In the genomic region with DNA sequence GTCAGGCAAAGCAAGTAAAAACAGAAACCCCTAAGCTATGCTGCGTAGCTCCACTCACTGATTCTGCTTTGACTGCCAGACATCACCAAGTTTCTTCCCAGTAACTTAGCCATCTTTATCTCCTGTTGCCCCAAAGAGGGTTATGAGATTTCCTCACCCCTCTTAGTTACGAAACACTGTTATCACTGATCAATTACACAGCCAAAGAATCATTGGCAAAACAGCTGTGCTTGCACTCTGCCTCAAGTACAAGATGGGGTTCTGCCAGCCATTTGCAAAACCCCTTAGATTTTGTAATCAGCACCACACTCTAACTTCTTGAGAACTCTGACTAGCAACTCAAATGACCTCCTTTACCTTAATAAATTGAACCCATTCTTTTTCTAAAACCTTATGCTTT, we compare ENCODE assay signal across 29 mouse cellular contexts. TPM values are rescaled to one million over a fixed set of nuclear protein-coding genes. Genes with fewer than 3 reads are reported as not detected.
DNase-seq lines count a peak whose midpoint lies in the region; ATAC-seq and TF ChIP-seq lines count a peak whose summit lies in the region.
"Had no signal": no experiment of that assay in that cellular context is flagged by ENCODE, and none has a peak within 500 bp of the region (broad histone marks: within the 10 kb centered on the region; RNA-seq: fewer than 3 reads in every experiment).

No protein-coding gene starts in this region.

- no peak overlapping the region for H3K4me3 ChIP-seq in liver, postnatal 0 days (ENCODE audit: low read depth, low read length)
- H3K4me3 ChIP-seq in liver, embryonic 11.5 days (ENCODE audit: low read depth, low read length): no peak overlapping the region
- no peak overlapping the region for H3K4me3 ChIP-seq in forebrain, embryonic 16.5 days (replicated peaks; ENCODE audit: low read length)
- H3K4me3 ChIP-seq: embryonic facial prominence, embryonic 10.5 days; embryonic facial prominence, embryonic 13.5 days; erythroblast, embryonic 14.5 days; forebrain, embryonic 10.5 days; forebrain, embryonic 13.5 days; gastrocnemius, adult 2 months; heart, embryonic 13.5 days had no signal

- no peak for TF ChIP-seq CTCF in liver, postnatal 0 days (IDR thresholded peaks at IDR 0.05; ENCODE audit: low read depth)

- H3K36me3 ChIP-seq in liver, postnatal 0 days (replicated peaks; ENCODE audit: insufficient read depth, low read length): peaks cover 37% of the 10 kb centered on the region
- peaks cover 12% of the 10 kb centered on the region for H3K36me3 ChIP-seq in liver, embryonic 11.5 days (ENCODE audit: control insufficient read depth, insufficient read depth, low read length)
- H3K36me3 ChIP-seq in forebrain, embryonic 16.5 days (ENCODE audit: control insufficient read depth, insufficient read depth): peaks cover 10% of the 10 kb centered on the region

- 0 out of 2 replicates have a peak overlapping the region, but pooled peaks have one; percentile 12 for H3K27ac ChIP-seq in liver, postnatal 0 days (ENCODE audit: low read depth)
- H3K27ac ChIP-seq in liver, embryonic 11.5 days (ENCODE audit: low read depth, low read length): no peak overlapping the region
- no peak overlapping the region for H3K27ac ChIP-seq in forebrain, embryonic 16.5 days (ENCODE audit: low read length)
- H3K27ac ChIP-seq: embryonic facial prominence, embryonic 10.5 days; embryonic facial prominence, embryonic 13.5 days; forebrain, embryonic 10.5 days; forebrain, embryonic 13.5 days; gastrocnemius, adult 2 months; heart, embryonic 13.5 days; hindbrain, embryonic 14.5 days; hindbrain, postnatal 0 days had no signal

- H3K4me1 ChIP-seq in liver, postnatal 0 days (ENCODE audit: insufficient read depth): peaks cover 2% of the 10 kb centered on the region; the same call in 1 of the 2 replicates
- H3K4me1 ChIP-seq in liver, embryonic 11.5 days (replicated peaks; ENCODE audit: control insufficient read depth, insufficient read depth, low read length): no peaks in the 10 kb centered on the region
- peaks cover 3% of the 10 kb centered on the region for H3K4me1 ChIP-seq in forebrain, embryonic 16.5 days (replicated peaks; ENCODE audit: control insufficient read depth, insufficient read depth, low read length)
- H3K4me1 ChIP-seq: embryonic facial prominence, embryonic 10.5 days; forebrain, embryonic 10.5 days had no signal

- intact Hi-C loops in gastrocnemius, postnatal 14 days (cut with DNase I; ENCODE audit: low total_unique reads): no loop called here

- no peaks in the 10 kb centered on the region for H3K9me3 ChIP-seq in liver, postnatal 0 days (ENCODE audit: low read length)
- no peaks in the 10 kb centered on the region for H3K9me3 ChIP-seq in liver, embryonic 11.5 days (ENCODE audit: control insufficient read depth, low read length)
- no peaks in the 10 kb centered on the region for H3K9me3 ChIP-seq in forebrain, embryonic 16.5 days (ENCODE audit: control insufficient read depth, low read length)
- H3K9me3 ChIP-seq: embryonic facial prominence, embryonic 10.5 days; embryonic facial prominence, embryonic 13.5 days; forebrain, embryonic 10.5 days; forebrain, embryonic 13.5 days; heart, embryonic 13.5 days had no signal

- no peak for TF ChIP-seq EP300 in liver, postnatal 0 days (IDR thresholded peaks at IDR 0.05; ENCODE audit: low read depth)

- no peak for DNase-seq in liver, postnatal 0 days
- DNase-seq in liver, embryonic 11.5 days (ENCODE audit: low spot score): no peak
- DNase-seq in 416B (ENCODE audit: low read depth) (peak; percentile 26), adipocyte (ENCODE audit: low spot score) (peak; percentile 24)
- no peak for DNase-seq in gastrocnemius, postnatal 14 days
- no peak for DNase-seq in testis, postnatal 10 days (ENCODE audit: low spot score)
- DNase-seq: adrenal gland, postnatal 14 days; cerebellum, adult 11-12 months; cerebellum, adult 8-10 months; cerebellum, postnatal 10 days; cerebellum, postnatal 36 days; embryo, embryonic 11 days; forebrain, postnatal 0 days; gastrocnemius, adult 2 months; gastrocnemius, postnatal 25 days; heart, postnatal 14 days; heart, postnatal 4 days had no signal

- H3K27me3 ChIP-seq in liver, postnatal 0 days (ENCODE audit: insufficient read depth, low read length): no peaks in the 10 kb centered on the region
- no peaks in the 10 kb centered on the region for H3K27me3 ChIP-seq in liver, embryonic 11.5 days (replicated peaks; ENCODE audit: control insufficient read depth, insufficient read depth, low read length)
- H3K27me3 ChIP-seq in forebrain, embryonic 16.5 days (replicated peaks; ENCODE audit: control insufficient read depth, insufficient read depth, low read length): no peaks in the 10 kb centered on the region
- H3K27me3 ChIP-seq: embryonic facial prominence, embryonic 13.5 days; forebrain, embryonic 13.5 days; heart, embryonic 13.5 days had no signal

- H3K9ac ChIP-seq in liver, postnatal 0 days (replicated peaks): no peak overlapping the region
- no peak overlapping the region for H3K9ac ChIP-seq in liver, embryonic 11.5 days (ENCODE audit: low read depth, low read length)
- H3K9ac ChIP-seq in forebrain, embryonic 16.5 days (replicated peaks; ENCODE audit: low read depth, low read length): no peak overlapping the region
- H3K9ac ChIP-seq: embryonic facial prominence, embryonic 13.5 days; forebrain, embryonic 13.5 days; forebrain, postnatal 0 days; heart, embryonic 13.5 days; hindbrain, embryonic 14.5 days had no signal

- WGBS in liver, postnatal 0 days (ENCODE audit: insufficient replicate concordance): 66% methylated on average over 2 of the region's 2 CpGs
- WGBS in liver, embryonic 11.5 days: 79% methylated on average over 2 of the region's 2 CpGs
- WGBS in forebrain, embryonic 16.5 days: 94% methylated on average over 2 of the region's 2 CpGs

- no peak overlapping the region for H3K4me2 ChIP-seq in liver, postnatal 0 days (ENCODE audit: low read depth, low read length)
- H3K4me2 ChIP-seq in liver, embryonic 11.5 days: no peak overlapping the region
- no peak overlapping the region for H3K4me2 ChIP-seq in forebrain, embryonic 16.5 days (ENCODE audit: low read length)
- H3K4me2 ChIP-seq: embryonic facial prominence, embryonic 13.5 days; forebrain, embryonic 13.5 days; heart, embryonic 13.5 days; hindbrain, embryonic 14.5 days had no signal

- no peak for ATAC-seq in liver, postnatal 0 days
- ATAC-seq in liver, embryonic 11.5 days (replicated peaks; ENCODE audit: low FRiP score): no peak
- peak; percentile 69 for ATAC-seq in granulocyte monocyte progenitor cell, adult 5-6 weeks (replicated peaks; ENCODE audit: poor library complexity, severe bottlenecking)
- ATAC-seq in forebrain, embryonic 16.5 days: no peak
- ATAC-seq: activated CD4-positive, CD25-positive, alpha-beta regulatory T cell, adult 4 months; forebrain, embryonic 13.5 days; forebrain, postnatal 0 days; hindbrain, postnatal 0 days; inflammation-experienced regulatory T-cells, adult 6 months had no signal

RNA-seq across cellular contexts. Expression of a gene that starts 10.8 kb away (rescaled TPM):
- 13.3 and 13.8 TPM in 2 replicates for polyA plus RNA-seq in liver, postnatal 0 days (2015; fragmentation: Nextera tagmentation; extraction: Ambion mirVana)
- 28.3 and 32.6 TPM in 2 replicates for polyA plus RNA-seq in liver, embryonic 11.5 days (2014; fragmentation: Nextera tagmentation; extraction: Ambion mirVana)
- 19.1 and 26.0 TPM in 2 replicates for total RNA-seq in granulocyte monocyte progenitor cell, adult 5-6 weeks (2014; fragmentation: Nextera tagmentation)
- total RNA-seq in granulocyte monocyte progenitor cell, adult 5-6 weeks (2017): 41.8 and 49.1 TPM in 2 replicates
- 107 and 108 TPM in 2 replicates for polyA plus RNA-seq in forebrain, embryonic 16.5 days (2015; fragmentation: Nextera tagmentation; extraction: Ambion mirVana)
- total RNA-seq in gastrocnemius, postnatal 14 days (2021): 10 to 100 TPM; 40.0 to 42.9 TPM

RNA-seq across cellular contexts. Expression of a gene that starts 38.5 kb away (rescaled TPM):
- polyA plus RNA-seq in liver, postnatal 0 days (2015; fragmentation: Nextera tagmentation; extraction: Ambion mirVana): 11.1 and 14.2 TPM in 2 replicates
- polyA plus RNA-seq in liver, embryonic 11.5 days (2014; fragmentation: Nextera tagmentation; extraction: Ambion mirVana): 32.9 and 38.0 TPM in 2 replicates
- 12.2 and 13.2 TPM in 2 replicates for total RNA-seq in granulocyte monocyte progenitor cell, adult 5-6 weeks (2014; fragmentation: Nextera tagmentation)
- total RNA-seq in granulocyte monocyte progenitor cell, adult 5-6 weeks (2017): 20.0 and 33.0 TPM in 2 replicates
- polyA plus RNA-seq in forebrain, embryonic 16.5 days (2015; fragmentation: Nextera tagmentation; extraction: Ambion mirVana): 22.4 and 26.0 TPM in 2 replicates
- total RNA-seq in gastrocnemius, postnatal 14 days (2021): 10 to 100 TPM; 26.1 to 27.1 TPM

Comparison
In these comparisons a context has a peak if more than half of its experiments do, and no peak if none do; other contexts are left out.
1. DNase-seq: peak in 416B (single experiment) and adipocyte (single experiment); none in liver, postnatal 0 days (single experiment), liver, embryonic 11.5 days (single experiment), gastrocnemius, postnatal 14 days (single experiment) and testis, postnatal 10 days (single experiment).